Mouse (Mus musculus): Measurements from ENCODE around the gene Elmo1.

GRCm38 (mm10) chr13:20107953-20108498, 17.6 kb downstream of the Elmo1 start:
- TF ChIP-seq GATA1 (IDR thresholded peaks at IDR 0.05; ENCODE audit: borderline replicate concordance, low read length), result no peak
- no peak for TF ChIP-seq CTCF (IDR thresholded peaks at IDR 0.05; ENCODE audit: low read depth, low read length)
